Mouse (Mus musculus): ENCODE measurements around the gene Ing5.
"Not testable (repeated sequence)": the region's sequence is repeated elsewhere in the genome, so short reads cannot be mapped to it uniquely, and the experiment has no call there.

The Ing5 gene

DNA sequence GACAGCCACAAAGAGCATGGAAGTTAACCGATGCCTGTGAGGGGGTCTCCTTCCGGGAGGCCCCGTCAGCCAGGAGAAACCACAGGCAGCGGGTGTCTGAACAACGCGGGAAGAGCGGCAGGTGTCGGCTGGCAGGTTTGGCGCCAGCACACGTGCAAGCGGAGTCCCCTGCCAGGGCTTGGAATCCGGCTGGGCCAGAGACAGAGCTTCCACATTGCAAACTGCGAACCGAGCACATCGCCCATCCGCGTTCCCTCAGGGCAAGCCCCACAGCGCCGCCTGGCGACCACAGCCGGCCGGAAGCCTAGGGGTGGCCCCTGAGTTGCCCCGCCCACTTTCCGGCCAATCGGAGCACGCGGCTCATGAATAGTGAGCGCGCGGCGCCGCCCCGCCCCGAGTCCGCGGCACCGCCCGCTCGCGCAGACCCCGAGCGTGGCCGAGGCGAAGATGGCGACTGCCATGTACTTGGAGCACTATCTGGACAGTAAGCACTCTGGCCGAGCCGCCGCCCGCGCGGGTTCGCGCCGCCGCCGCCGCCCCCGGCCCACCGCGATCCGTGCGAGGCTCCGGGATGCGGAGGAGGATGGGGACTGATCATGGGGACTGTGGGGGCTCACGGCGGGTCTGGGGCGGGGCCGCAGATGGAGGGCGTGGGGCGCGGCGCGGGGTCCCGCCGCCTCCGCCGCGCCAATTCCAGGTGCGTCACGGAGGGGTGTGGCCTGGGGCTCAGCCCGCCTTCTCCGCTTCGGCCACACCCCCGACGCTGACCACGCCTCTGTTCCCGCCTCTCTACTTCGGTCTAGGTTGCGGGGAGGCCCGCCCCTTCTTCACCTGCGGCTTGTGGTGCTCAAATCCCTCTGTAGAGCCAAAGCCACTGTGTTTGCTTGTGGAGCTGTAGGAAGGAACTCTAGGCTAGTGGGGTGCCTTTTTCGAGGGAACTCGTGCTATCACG, at the start of gene Ing5:
Ing5 (plus strand) TSS at position 410 of the 952 bp plus-strand sequence.
- DNase-seq (ENCODE audit: inconsistent age in 2 of 2, low spot score in 1 of 2): peak; percentile 99 to 100

- peak; percentile 97 to 98 for DNase-seq (ENCODE audit: inconsistent age in 2 of 2, low spot score in 1 of 2)
Measured at GRCm38 (mm10) chr1:93754573-93755290, 49.0 kb upstream of the Ing5 start, which contains the start of gene Thap4. TSS of gene Thap4 (minus strand) at chr1:93754864.

DNA sequence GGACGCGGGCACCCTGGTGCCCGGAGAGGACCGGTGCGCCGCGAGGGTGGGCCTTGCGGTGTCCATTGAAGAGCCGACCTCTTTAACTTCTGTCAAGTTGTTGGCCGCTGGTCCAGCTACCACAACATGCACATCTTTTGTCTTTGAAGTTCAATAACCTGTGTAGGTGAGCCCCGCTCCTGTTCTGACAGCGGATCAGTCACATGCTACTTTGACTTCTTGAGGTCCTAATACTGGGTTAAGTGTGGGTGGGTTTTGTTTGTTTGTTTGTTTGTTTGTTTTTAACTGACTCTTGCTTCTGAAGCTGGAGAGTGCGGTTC, 48.5 kb upstream of the Ing5 start:
- DNase-seq (ENCODE audit: inconsistent age in 2 of 2, low spot score in 1 of 2): no peak

- no peak for DNase-seq (ENCODE audit: inconsistent age in 2 of 2, low spot score in 1 of 2)
Measured at GRCm38 (mm10) chr1:93755618-93756017, 48.1 kb upstream of the Ing5 start.

GRCm38 (mm10) chr1:93756154-93756553, 47.6 kb upstream of the Ing5 start:
- DNase-seq (ENCODE audit: inconsistent age in 2 of 2, low spot score in 1 of 2): no peak

GRCm38 (mm10) chr1:93760076-93760475, 43.7 kb upstream of the Ing5 start:
- no peak for DNase-seq (ENCODE audit: inconsistent age in 2 of 2, low spot score in 1 of 2)

GRCm38 (mm10) chr1:93763531-93763930, 40.2 kb upstream of the Ing5 start:
- not testable (repeated sequence) for DNase-seq (ENCODE audit: inconsistent age in 2 of 2, low spot score in 1 of 2)

DNA sequence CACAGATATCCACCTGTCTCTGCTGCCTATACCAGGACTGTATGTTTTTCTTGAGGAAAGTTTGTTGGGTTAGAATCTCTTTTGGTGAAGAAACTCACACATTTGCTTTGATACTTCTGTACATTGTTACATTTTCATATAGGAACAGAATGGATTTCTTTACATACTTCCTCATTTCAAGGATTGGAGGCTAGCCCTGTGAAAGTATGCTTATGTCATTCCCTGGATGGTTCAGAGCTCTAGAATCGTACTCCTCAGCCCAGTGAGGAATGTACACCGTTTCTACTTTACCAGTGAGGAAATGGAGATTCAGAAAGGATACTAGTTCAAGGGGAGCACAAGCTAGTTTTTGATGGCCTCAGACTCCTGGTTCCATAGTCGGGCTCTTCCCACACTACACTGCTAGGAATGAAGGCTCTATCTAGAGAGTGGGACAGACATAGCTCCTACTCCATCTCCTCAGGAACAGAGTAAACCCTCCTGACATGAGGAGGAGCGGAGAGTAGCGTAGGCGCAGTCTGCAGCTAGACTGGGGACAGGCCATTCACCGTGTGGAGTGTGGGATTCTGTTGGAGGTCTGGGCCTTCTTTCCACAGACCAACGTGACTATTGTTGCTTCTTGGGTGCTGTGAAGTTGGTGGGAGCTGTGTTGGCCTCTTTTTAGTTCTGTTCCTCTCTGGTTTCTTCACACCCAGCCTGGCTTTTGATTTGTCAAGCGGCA, 38.7 kb upstream of the Ing5 start:
- DNase-seq (ENCODE audit: inconsistent age in 2 of 2, low spot score in 1 of 2): no peak

DNA sequence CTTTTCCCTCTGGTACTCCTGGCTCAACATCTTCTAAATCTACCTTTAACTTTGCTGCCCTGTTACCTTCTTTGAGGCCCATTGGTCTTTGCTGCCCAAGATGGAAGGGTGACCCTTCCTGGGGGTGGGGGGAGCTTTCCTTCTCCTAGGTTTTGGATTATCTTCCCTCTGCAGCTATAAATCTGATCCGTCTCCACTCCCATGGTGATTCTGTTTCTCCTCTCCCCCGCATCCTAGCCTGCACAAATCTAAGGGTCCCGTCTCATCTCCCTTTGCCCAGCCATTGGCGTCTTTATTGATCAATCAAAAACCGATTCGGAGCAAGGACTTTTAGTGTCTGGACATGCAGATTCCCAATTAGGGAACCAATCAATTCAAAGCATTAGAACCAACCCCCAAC, 36.2 kb upstream of the Ing5 start:
- no peak for DNase-seq (ENCODE audit: inconsistent age in 2 of 2, low spot score in 1 of 2)

DNA sequence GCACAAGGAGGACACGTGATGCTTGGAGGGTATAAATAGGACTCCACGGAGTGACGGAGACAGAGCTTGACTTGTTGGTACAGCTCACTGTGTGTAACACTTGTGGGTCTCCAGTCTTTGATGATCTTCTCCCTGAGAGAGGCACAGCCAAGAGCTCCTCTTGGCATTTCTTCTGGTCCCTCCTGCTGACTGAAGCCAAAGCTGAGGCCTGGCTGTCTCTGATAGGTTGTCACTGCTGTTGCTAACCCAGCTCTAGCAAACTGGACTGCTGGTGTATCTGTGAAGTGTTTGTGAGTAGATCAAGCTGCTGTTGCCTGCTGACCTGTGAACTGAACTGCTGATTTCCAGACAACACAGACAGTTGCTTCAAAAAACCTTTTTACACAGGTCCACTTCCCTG, 33.9 kb upstream of the Ing5 start:
- no peak for DNase-seq (ENCODE audit: inconsistent age in 2 of 2, low spot score in 1 of 2)

GRCm38 (mm10) chr1:93776686-93777085, 27.1 kb upstream of the Ing5 start:
- DNase-seq (ENCODE audit: inconsistent age in 2 of 2, low spot score in 1 of 2): peak; percentile 54 to 70

DNA sequence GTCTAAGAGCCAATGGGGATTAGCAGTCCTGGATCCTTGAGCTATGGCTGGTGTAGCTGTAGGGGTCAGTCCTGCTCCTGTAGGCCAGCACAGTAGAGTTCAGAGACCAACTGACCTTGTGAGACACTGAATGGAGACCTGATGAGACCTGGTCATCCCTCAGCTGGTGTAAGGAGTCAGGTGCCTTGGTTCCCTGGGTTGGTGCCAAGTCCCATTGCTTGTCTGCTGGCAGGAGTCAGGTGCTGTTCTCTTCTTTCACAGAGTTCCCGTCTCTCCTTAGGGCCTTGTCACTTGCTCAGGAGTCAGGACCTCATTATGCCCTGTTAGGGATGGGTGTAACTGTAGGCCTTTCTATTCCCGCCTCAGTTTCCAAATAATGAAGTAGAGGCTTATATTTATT, 16.9 kb upstream of the Ing5 start:
- DNase-seq (ENCODE audit: inconsistent age in 2 of 2, low spot score in 1 of 2): no peak

DNA sequence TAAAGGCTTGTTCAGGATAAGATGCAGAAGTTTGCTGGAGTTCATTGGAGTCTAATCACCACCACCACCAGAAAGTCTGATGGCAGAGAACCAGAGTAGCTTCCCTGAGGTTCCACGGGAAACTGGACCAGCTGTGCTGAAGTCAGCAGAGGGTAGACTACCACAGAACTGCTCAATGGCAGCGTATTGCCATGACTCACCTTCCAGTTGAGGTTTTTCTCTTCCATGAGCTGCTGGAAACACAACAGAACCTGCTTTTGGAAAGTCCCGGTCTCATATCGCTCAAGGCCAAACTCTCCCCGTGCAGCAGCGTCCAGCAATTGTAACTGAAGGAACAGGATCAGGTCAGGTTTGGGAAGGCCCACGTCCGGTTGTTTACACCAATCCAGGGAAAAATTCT, 9.2 kb upstream of the Ing5 start:
- DNase-seq (ENCODE audit: inconsistent age in 2 of 2, low spot score in 1 of 2): peak; percentile 69 to 76

DNA sequence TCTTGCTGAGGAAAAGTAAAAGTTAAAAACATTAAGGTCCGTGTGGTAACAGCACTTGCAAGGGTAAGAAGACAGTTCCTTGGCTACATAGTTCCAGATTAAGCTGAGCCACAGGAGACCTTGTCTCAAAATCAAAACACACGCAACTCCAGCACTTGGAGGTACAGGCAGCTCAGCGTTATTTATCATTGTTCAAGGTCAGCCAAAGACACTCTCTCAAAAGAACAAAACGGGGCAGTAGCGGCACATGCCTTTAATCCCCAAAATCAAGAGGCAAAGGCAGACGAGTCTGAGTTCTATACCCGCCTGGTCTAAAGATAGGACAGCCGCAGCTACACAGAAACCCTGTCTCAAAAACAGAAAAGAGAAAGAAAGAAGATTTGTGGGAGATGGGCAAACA, 7.9 kb upstream of the Ing5 start:
- peak; percentile 68 to 81 for DNase-seq (ENCODE audit: inconsistent age in 2 of 2, low spot score in 1 of 2)

DNA sequence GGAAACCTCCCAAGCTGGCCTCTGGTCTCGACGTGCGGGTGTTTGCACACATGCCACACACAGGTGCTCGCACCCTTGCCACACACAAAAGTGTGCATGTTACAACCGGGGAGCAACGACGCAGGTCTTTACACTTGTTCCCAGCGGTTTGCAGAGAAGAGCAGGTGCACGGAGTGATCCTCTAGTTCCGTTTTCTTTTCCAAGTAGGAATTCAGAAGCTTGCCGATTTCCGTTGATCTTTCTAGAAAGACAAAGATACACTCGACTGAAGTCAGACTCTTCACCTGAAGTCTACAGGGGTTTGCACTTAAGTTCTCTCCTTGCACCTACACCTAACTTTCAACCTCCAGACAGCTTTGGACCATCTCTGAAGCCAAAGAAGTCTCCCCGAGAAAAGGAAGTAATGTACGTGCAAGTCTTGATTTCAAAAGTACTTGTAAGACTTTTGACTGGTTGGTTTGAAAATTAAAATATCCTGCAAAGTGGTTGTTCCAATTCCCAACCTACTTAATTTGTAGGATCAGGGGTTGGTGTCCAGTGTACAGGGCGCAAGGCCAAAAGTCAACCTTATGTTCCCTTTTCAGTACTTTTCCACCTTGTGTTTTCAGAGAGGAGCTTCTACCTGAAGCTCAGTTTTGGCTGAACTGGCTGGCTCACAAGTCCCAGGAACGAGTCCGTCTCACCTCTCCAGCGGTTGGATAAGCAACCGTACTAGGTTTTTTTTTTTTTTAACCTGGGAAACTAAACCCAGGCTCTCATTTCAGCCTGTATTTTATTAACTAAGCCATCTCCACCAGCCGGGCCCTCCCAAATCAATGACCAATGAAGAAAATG, 2.9 kb upstream of the Ing5 start:
- no peak for DNase-seq (ENCODE audit: inconsistent age in 2 of 2, low spot score in 1 of 2)

DNA sequence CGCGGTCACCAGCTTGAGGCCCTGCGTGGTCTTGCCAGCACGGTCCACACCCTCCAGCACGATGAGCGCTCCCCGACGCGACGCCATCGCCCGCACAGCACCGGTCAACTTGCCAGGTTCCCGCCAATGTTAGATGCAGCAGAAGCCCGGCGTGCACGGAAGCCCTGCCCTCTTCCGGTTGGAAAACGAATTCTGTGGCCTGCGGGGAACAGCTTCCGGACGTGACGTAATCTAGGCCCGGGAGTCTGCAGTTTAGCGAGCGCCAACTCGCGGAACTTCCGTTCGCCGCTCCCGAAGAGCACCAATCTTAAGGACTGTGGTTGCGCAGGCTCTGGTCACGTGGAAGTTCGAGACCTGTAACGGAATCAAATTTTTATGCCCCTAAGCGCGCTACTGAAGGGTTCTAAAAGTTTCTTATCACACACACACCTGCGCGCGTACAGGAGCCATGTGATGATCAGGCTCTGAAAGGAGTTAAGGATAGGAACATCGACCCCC, 2.0 kb upstream of the Ing5 start, which contains the start of gene Dtymk:
Dtymk (minus strand) TSS at position 194 of the 498 bp plus-strand sequence.
- peak; percentile 95 to 97 for DNase-seq (ENCODE audit: inconsistent age in 2 of 2, low spot score in 1 of 2)

GRCm38 (mm10) chr1:93802771-93803170, 994 bp upstream of the Ing5 start:
- DNase-seq (ENCODE audit: inconsistent age in 2 of 2, low spot score in 1 of 2): peak in 1 of 2 experiments; percentile 49

GRCm38 (mm10) chr1:93804818-93805217, 1.1 kb downstream of the Ing5 start:
- DNase-seq (ENCODE audit: inconsistent age in 2 of 2, low spot score in 1 of 2): no peak

GRCm38 (mm10) chr1:93805221-93805951, 1.6 kb downstream of the Ing5 start:
- no peak for DNase-seq (ENCODE audit: inconsistent age in 2 of 2, low spot score in 1 of 2)

DNA sequence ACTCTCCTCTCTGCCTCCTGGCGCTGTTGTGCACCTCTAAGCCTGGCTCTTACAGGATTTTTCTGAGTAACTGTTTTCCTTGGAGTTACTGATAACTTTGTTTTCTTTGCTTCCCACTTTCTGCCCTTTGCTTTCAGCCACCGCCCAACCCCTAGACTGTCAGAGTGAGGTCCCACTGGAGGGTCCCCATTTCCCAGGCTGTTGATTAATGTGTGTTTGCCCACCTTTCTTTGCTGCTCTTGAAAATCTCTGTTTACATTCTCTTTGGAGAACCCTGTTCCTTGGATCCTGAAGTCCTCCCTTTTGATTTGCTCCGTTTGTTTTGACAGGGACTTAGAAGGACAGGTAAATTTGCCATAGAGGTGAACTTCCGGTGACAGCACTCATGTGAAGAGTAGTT, 5.1 kb downstream of the Ing5 start:
- DNase-seq (ENCODE audit: inconsistent age in 2 of 2, low spot score in 1 of 2): no peak
